Mouse (Mus musculus) brain, embryonic 18.5 days (tissue): ENCODE measurements at regions not wholly inside any gene's neighbourhood (a gene's known extent, or its start where the extent isn't known, plus 50 kb on each side); places are given as distances from the start of the nearest gene placed in this dataset.

Experiments
- DNase-seq: peaks from one replicate; pipeline ENCODE4 v3.0.0-alpha.2; 2012; ENCODE audit warnings: low read depth, low spot score

- no peak for DNase-seq
Observed at GRCm38 (mm10) chr13:58495390-58496073, 92.4 kb upstream of the Hnrnpk start.

- DNase-seq, result no peak
Observed at GRCm38 (mm10) chr13:58494726-58495125, 91.6 kb upstream of the Hnrnpk start.

- DNase-seq, result no peak
Observed at GRCm38 (mm10) chr13:58490829-58491228, 87.7 kb upstream of the Hnrnpk start.

- no peak for DNase-seq
Observed at GRCm38 (mm10) chr13:58485011-58485410, 81.9 kb upstream of the Hnrnpk start.

GRCm38 (mm10) chr13:58482701-58483100 lies 79.6 kb upstream of the Hnrnpk start:
- DNase-seq, result no peak

GRCm38 (mm10) chr13:58480928-58481598 lies 77.9 kb upstream of the Hnrnpk start:
- DNase-seq, result no peak

- no peak for DNase-seq
Observed at GRCm38 (mm10) chr13:58480388-58480927, 77.3 kb upstream of the Hnrnpk start.

- DNase-seq, result no peak
Observed at GRCm38 (mm10) chr13:58478438-58478837, 75.3 kb upstream of the Hnrnpk start.

- no peak for DNase-seq
Observed at GRCm38 (mm10) chr13:58477253-58477652, 74.1 kb upstream of the Hnrnpk start.

- no peak for DNase-seq
Observed at GRCm38 (mm10) chr13:58476033-58476830, 73.1 kb upstream of the Hnrnpk start.

- DNase-seq, result no peak
Observed at GRCm38 (mm10) chr13:58475495-58475894, 72.4 kb upstream of the Hnrnpk start.

GRCm38 (mm10) chr13:58472455-58472854 lies 69.3 kb upstream of the Hnrnpk start:
- no peak for DNase-seq

- no peak for DNase-seq
Observed at GRCm38 (mm10) chr13:58471704-58472103, 68.6 kb upstream of the Hnrnpk start.

- DNase-seq, result no peak
Observed at GRCm38 (mm10) chr13:58469731-58470130, 66.6 kb upstream of the Hnrnpk start.

GRCm38 (mm10) chr13:58467097-58467642 lies 64.0 kb upstream of the Hnrnpk start:
- no peak for DNase-seq

- peak; percentile 63 for DNase-seq
Observed at GRCm38 (mm10) chr13:58465206-58466104, 62.3 kb upstream of the Hnrnpk start.
